Mouse (Mus musculus): ENCODE measurements around the gene Gale. TPM values are rescaled to one million over a fixed set of nuclear protein-coding genes. Genes with fewer than 3 reads are reported as not detected.
A peak's percentile ranks its signal among the peaks of the same experiment; 100 is the strongest.
"Not testable (repeated sequence)": the region's sequence is repeated elsewhere in the genome, so short reads cannot be mapped to it uniquely, and the experiment has no call there.

Gale gene
- polyA plus RNA-seq, 1 experiment from 2014 or later, result 47.7 TPM

DNA sequence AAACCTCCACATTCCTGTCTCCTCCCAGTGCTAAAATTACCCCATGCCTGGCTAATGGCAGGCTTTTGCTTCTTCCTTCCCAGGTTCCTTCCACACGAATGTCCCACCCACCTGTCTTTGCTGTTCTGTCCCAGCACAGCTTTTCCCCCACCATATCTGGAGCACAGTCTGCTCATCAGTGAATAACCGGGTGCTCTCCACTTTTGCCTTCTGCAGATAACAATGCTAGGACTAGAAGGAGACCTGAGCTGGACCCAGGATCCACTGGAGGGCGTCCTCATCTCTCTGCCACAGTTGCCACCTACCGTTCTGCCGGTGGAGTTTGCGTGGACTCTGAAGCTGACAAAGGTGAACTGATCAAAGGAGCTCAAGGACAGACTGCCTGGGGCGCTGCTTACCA lies 24.7 kb upstream of the Gale start:
- Histone ChIP-seq H3K27ac (ENCODE audit: low read length) (no peak overlapping the region), H3K4me1 (ENCODE audit: control insufficient read depth, insufficient read depth, low read length) (no peaks in the 10 kb centered on the region), H3K9ac (ENCODE audit: low read depth, low read length) (no peak overlapping the region), H3K4me2 (ENCODE audit: low read length) (no peak overlapping the region), H3K9me3 (replicated peaks; ENCODE audit: control insufficient read depth, low read length, poor library complexity, severe bottlenecking) (no peaks in the 10 kb centered on the region; the same call in 1 of the 2 replicates), H3K4me3 (ENCODE audit: low read depth, low read length) (no peak overlapping the region), H3K27me3 (ENCODE audit: control insufficient read depth, insufficient read depth, low read depth, low read length) (no peaks in the 10 kb centered on the region), H3K36me3 (ENCODE audit: control insufficient read depth, insufficient read depth, low read length) (peaks cover 20% of the 10 kb centered on the region)
- ATAC-seq, result no peak
- whole genome bisulfite sequencing, result 86% methylated on average over 7 of the region's 7 CpGs

DNA sequence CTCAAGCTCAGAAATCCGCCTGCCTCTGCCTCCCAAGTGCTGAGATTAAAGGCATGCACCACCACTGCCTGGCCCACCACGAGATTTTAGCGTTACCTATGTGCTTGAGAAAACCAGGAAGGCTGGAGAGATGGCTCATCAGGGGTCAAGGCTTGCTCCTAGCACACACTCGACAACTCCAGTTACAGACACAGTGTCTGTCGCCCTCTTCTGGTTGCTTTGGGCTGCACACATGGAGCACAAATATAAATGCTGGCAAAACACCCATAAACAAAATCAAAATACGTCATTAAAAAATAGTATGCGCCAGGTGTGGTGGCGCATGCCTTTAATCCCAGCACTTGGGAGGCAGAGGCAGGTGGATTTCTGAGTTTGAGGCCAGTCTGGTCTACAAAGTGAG lies 22.5 kb upstream of the Gale start:
- not testable (repeated sequence) for H3K27me3 ChIP-seq (ENCODE audit: control insufficient read depth, insufficient read depth, low read depth, low read length); H3K9ac ChIP-seq (ENCODE audit: low read depth, low read length); H3K4me3 ChIP-seq (ENCODE audit: low read depth, low read length); H3K27ac ChIP-seq (ENCODE audit: low read length); ATAC-seq; H3K4me1 ChIP-seq (ENCODE audit: control insufficient read depth, insufficient read depth, low read length); H3K4me2 ChIP-seq (ENCODE audit: low read length); H3K9me3 ChIP-seq (replicated peaks; ENCODE audit: control insufficient read depth, low read length, poor library complexity, severe bottlenecking)
- 85% methylated on average over 8 of the region's 8 CpGs for WGBS
- H3K36me3 ChIP-seq (ENCODE audit: control insufficient read depth, insufficient read depth, low read length), result peaks cover 15% of the 10 kb centered on the region

DNA sequence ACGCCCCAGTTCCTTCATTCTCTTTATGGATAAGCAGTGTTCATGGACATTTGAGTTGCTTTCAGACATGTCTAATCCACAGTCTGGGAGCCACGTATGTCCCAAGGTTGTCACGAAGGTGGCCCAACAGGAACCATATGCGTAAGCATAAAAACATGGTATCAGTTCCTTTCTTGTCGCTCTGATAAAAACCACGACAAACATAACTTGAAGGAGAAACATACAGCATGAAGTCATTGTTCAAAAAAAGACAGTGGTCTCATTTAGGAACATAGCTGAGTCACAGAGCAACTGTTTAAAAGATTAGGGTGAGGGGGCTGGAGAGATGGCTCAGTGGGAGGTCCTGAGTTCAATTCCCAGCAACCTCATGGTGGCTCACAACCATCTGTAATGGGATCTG lies 21.3 kb upstream of the Gale start:
- peaks cover 5% of the 10 kb centered on the region; the same call in 1 of the 2 replicates for H3K4me1 ChIP-seq (ENCODE audit: control insufficient read depth, insufficient read depth, low read length)
- H3K36me3 ChIP-seq (ENCODE audit: control insufficient read depth, insufficient read depth, low read length), result peaks cover 15% of the 10 kb centered on the region
- no peak overlapping the region for H3K4me3 ChIP-seq (ENCODE audit: low read depth, low read length)
- H3K27me3 ChIP-seq (ENCODE audit: control insufficient read depth, insufficient read depth, low read depth, low read length), result no peaks in the 10 kb centered on the region
- 89% methylated on average over 6 of the region's 6 CpGs for WGBS
- H3K9me3 ChIP-seq (replicated peaks; ENCODE audit: control insufficient read depth, low read length, poor library complexity, severe bottlenecking), result no peaks in the 10 kb centered on the region; the same call in 1 of the 2 replicates
- H3K27ac ChIP-seq (ENCODE audit: low read length), result no peak overlapping the region
- ATAC-seq, result no peak
- H3K4me2 ChIP-seq (ENCODE audit: low read length), result no peak overlapping the region
- no peak overlapping the region for H3K9ac ChIP-seq (ENCODE audit: low read depth, low read length)

DNA sequence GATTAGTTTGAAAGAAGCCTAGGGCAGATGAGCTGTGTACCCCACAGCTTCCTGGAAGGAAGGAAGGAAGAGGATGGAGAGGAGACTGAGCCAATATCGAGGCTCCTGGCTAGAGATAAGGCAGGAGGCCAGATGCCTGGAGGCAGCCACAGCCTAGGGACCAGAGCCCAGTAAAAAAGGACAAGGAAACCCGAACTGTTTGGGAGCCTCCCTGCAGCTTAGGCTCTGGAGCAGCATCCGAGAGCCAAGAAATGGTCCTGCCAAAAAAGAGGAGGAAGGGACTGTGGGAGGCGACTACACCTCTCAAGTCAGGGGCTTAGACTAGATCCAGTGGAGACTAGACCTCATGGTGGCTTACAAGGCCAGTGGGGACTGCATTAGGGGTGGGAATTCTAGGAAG lies 20.1 kb upstream of the Gale start:
- Histone ChIP-seq H3K27ac (ENCODE audit: low read length) (no peak overlapping the region), H3K4me1 (ENCODE audit: control insufficient read depth, insufficient read depth, low read length) (peaks cover 12% of the 10 kb centered on the region), H3K27me3 (ENCODE audit: control insufficient read depth, insufficient read depth, low read depth, low read length) (no peaks in the 10 kb centered on the region), H3K4me2 (ENCODE audit: low read length) (no peak overlapping the region), H3K9ac (ENCODE audit: low read depth, low read length) (no peak overlapping the region), H3K4me3 (ENCODE audit: low read depth, low read length) (no peak overlapping the region), H3K9me3 (replicated peaks; ENCODE audit: control insufficient read depth, low read length, poor library complexity, severe bottlenecking) (no peaks in the 10 kb centered on the region; the same call in 1 of the 2 replicates), H3K36me3 (ENCODE audit: control insufficient read depth, insufficient read depth, low read length) (peaks cover 15% of the 10 kb centered on the region)
- WGBS, result 67% methylated on average over 4 of the region's 4 CpGs
- no peak for ATAC-seq

DNA sequence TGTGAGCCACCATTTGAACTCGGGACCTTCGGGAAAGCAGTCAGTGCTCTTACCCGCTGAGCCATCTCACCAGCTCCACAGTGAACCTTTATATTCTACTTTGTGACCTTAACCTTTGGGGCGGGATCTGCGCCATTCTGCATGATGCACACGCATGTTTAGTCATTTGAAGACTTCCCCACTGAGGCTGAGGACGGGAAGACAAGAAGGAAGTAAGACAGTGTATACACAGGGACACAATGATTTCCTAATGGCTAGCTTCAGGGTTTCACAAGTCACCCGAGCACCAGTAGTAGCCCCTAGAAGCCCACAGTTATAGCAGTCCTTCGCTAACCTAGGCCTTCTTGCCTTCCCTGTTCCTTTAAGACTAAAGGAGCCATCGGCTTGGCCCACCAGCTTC lies 17.8 kb upstream of the Gale start:
- peaks cover 5% of the 10 kb centered on the region for H3K36me3 ChIP-seq (ENCODE audit: control insufficient read depth, insufficient read depth, low read length)
- H3K9ac ChIP-seq (ENCODE audit: low read depth, low read length), result peak overlapping the region; percentile 73
- H3K27ac ChIP-seq (ENCODE audit: low read length), result peak overlapping the region; percentile 72
- peak overlapping the region; percentile 87 for H3K4me2 ChIP-seq (ENCODE audit: low read length)
- peak overlapping the region; percentile 65 for H3K4me3 ChIP-seq (ENCODE audit: low read depth, low read length)
- WGBS, result 79% methylated on average over 10 of the region's 10 CpGs
- ATAC-seq, result peak; percentile 59
- H3K4me1 ChIP-seq (ENCODE audit: control insufficient read depth, insufficient read depth, low read length), result peaks cover 16% of the 10 kb centered on the region
- H3K9me3 ChIP-seq (replicated peaks; ENCODE audit: control insufficient read depth, low read length, poor library complexity, severe bottlenecking), result no peaks in the 10 kb centered on the region; the same call in 1 of the 2 replicates
- H3K27me3 ChIP-seq (ENCODE audit: control insufficient read depth, insufficient read depth, low read depth, low read length), result no peaks in the 10 kb centered on the region

DNA sequence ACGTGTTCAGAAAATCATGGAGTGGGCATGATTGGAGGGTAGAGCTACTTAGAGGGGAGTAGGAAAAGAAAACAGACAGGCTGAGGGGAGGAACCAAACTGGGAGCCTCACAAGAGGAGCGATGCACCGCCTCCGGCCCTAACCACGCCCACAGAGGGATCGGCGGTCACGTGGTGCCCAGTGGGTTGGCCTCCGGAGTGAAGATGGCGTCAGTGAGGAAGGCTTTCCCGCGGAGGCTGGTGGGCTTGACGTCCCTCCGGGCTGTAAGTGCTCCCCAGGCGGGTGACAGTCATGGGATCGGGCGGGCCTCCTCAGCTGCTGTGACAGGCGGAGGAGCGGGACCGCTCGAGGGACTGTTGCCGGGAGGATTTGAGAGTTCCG lies 17.3 kb upstream of the Gale start, which contains the start of gene Hmgcl:
TSS of gene Hmgcl (plus strand) at position 171 of the 381 bp plus-strand sequence.
- peak; percentile 90 for ATAC-seq
- no peaks in the 10 kb centered on the region for H3K27me3 ChIP-seq (ENCODE audit: control insufficient read depth, insufficient read depth, low read depth, low read length)
- peak within 1 kb of the TSS; percentile 87 for H3K4me2 ChIP-seq (ENCODE audit: low read length)
- peak within 1 kb of the TSS; percentile 72 for H3K27ac ChIP-seq (ENCODE audit: low read length)
- 1% methylated on average over 23 of the region's 23 CpGs for WGBS
- peaks cover 16% of the 10 kb centered on the region for H3K4me1 ChIP-seq (ENCODE audit: control insufficient read depth, insufficient read depth, low read length)
- H3K9me3 ChIP-seq (replicated peaks; ENCODE audit: control insufficient read depth, low read length, poor library complexity, severe bottlenecking), result no peaks in the 10 kb centered on the region
- peak within 1 kb of the TSS; percentile 73 for H3K9ac ChIP-seq (ENCODE audit: low read depth, low read length)
- peak within 1 kb of the TSS; percentile 65 for H3K4me3 ChIP-seq (ENCODE audit: low read depth, low read length)
- peaks cover 8% of the 10 kb centered on the region; the same call in 1 of the 2 replicates for H3K36me3 ChIP-seq (ENCODE audit: control insufficient read depth, insufficient read depth, low read length)

DNA sequence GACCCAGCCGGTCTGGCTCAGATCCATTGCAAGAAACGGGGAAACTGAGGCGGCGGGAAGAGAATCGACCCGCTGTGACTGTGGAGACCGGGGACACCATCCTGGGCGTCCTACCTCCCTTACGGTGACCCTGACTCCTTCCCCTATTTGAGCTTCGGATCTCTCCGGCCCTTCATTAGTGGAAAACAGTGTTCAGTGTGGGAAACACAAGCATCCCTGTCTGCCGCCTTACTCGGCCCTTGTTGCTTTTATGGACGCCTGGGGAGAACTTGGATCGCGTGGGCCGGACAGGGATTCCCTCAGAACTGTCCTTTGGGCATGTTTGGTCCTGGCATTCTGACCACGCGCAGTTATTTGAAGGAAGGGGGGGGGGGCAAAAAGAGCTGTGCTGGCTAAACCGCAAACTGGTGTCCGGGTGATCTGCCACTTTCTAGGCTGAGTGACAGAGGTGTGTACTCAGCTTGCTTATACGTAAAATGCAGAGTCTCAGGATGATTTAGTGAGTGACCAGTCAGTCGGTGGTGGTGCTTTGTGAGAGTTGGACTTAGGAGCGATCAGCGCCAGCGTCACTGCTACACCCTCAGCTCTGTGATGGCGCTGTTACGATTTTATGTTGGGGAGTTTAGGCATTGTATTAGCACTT lies 16.7 kb upstream of the Gale start:
- Histone ChIP-seq H3K9me3 (replicated peaks; ENCODE audit: control insufficient read depth, low read length, poor library complexity, severe bottlenecking) (no peaks in the 10 kb centered on the region), H3K27me3 (ENCODE audit: control insufficient read depth, insufficient read depth, low read depth, low read length) (no peaks in the 10 kb centered on the region), H3K9ac (ENCODE audit: low read depth, low read length) (peak overlapping the region; percentile 73), H3K4me1 (ENCODE audit: control insufficient read depth, insufficient read depth, low read length) (peaks cover 16% of the 10 kb centered on the region), H3K4me3 (ENCODE audit: low read depth, low read length) (peak overlapping the region; percentile 65), H3K36me3 (ENCODE audit: control insufficient read depth, insufficient read depth, low read length) (peaks cover 8% of the 10 kb centered on the region; the same call in 1 of the 2 replicates), H3K27ac (ENCODE audit: low read length) (peak overlapping the region; percentile 72), H3K4me2 (ENCODE audit: low read length) (peak overlapping the region; percentile 87)
- no peak; the same call in none of the 2 replicates for ATAC-seq
- 2% methylated on average over 28 of the region's 28 CpGs for WGBS

DNA sequence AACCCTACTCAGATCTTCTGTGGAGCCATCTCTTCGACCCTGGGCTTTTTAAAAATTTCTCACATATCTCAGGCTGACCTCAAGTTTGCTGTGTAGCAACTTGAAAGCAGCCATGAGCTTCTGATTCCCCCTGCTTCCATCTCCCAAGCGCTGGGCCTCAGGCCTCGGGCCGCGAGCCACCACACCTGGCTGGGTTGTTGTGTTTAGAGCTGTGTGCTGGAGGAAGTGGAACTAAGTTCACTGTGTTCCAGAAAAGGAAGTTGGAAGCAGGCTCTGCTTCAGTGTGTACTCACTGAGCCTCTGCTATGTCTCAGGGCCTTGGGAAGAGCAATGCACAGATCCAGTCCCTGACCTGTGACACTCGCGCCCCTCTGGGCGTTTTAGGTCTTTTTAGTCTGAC lies 15.4 kb upstream of the Gale start:
- H3K27ac ChIP-seq (ENCODE audit: low read length), result no peak overlapping the region
- H3K9ac ChIP-seq (ENCODE audit: low read depth, low read length), result peak overlapping the region; percentile 34; the same call in 1 of the 2 replicates
- H3K36me3 ChIP-seq (ENCODE audit: control insufficient read depth, insufficient read depth, low read length), result peaks cover 10% of the 10 kb centered on the region
- no peaks in the 10 kb centered on the region for H3K9me3 ChIP-seq (replicated peaks; ENCODE audit: control insufficient read depth, low read length, poor library complexity, severe bottlenecking)
- H3K4me2 ChIP-seq (ENCODE audit: low read length), result no peak overlapping the region
- no peak overlapping the region for H3K4me3 ChIP-seq (ENCODE audit: low read depth, low read length)
- 93% methylated on average over 8 of the region's 8 CpGs for WGBS
- no peak for ATAC-seq
- H3K4me1 ChIP-seq (ENCODE audit: control insufficient read depth, insufficient read depth, low read length), result peaks cover 16% of the 10 kb centered on the region
- H3K27me3 ChIP-seq (ENCODE audit: control insufficient read depth, insufficient read depth, low read depth, low read length), result no peaks in the 10 kb centered on the region

DNA sequence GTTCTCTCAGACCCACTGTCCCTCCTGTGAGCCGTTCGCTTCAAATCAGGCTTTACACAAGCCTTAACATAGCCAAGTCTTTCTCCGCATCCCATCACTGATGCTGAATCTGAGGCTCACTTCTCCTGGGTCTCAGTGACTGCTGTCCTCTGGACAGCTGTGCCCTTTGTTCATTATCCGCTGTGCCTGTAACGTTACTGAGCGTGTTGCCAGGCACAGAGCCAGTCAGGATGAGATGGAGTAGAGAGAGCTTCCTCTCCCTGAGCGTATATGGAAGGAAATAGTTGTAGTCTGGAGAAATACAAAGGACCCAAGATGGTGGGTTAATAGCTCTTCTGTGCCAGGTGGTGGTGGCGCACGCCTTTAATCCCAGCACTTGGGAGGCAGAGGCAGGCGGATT lies 14.1 kb upstream of the Gale start:
- 81% methylated on average over 10 of the region's 10 CpGs for WGBS

More for the DNA sequence above, 14.1 kb upstream of the Gale start:
- H3K4me3 ChIP-seq (ENCODE audit: low read depth, low read length), result no peak overlapping the region
- no peaks in the 10 kb centered on the region for H3K9me3 ChIP-seq (replicated peaks; ENCODE audit: control insufficient read depth, low read length, poor library complexity, severe bottlenecking)
- H3K4me1 ChIP-seq (ENCODE audit: control insufficient read depth, insufficient read depth, low read length), result peaks cover 16% of the 10 kb centered on the region
- peaks cover 12% of the 10 kb centered on the region for H3K36me3 ChIP-seq (ENCODE audit: control insufficient read depth, insufficient read depth, low read length)
- H3K9ac ChIP-seq (ENCODE audit: low read depth, low read length), result no peak overlapping the region
- H3K27me3 ChIP-seq (ENCODE audit: control insufficient read depth, insufficient read depth, low read depth, low read length), result no peaks in the 10 kb centered on the region
- no peak overlapping the region for H3K4me2 ChIP-seq (ENCODE audit: low read length)
- H3K27ac ChIP-seq (ENCODE audit: low read length), result no peak overlapping the region
- ATAC-seq, result no peak

Measured in midbrain, embryonic 16.5 days (tissue).